Mouse (Mus musculus): ENCODE measurements around the gene Btbd8. TPM values are rescaled to one million over a fixed set of nuclear protein-coding genes. Genes with fewer than 3 reads are reported as not detected.

Gene Btbd8
- polyA plus RNA-seq (2011; ENCODE audit: insufficient read depth, insufficient read length, low read depth, missing spikeins): 14.9 and 17.2 TPM in 2 replicates

DNA sequence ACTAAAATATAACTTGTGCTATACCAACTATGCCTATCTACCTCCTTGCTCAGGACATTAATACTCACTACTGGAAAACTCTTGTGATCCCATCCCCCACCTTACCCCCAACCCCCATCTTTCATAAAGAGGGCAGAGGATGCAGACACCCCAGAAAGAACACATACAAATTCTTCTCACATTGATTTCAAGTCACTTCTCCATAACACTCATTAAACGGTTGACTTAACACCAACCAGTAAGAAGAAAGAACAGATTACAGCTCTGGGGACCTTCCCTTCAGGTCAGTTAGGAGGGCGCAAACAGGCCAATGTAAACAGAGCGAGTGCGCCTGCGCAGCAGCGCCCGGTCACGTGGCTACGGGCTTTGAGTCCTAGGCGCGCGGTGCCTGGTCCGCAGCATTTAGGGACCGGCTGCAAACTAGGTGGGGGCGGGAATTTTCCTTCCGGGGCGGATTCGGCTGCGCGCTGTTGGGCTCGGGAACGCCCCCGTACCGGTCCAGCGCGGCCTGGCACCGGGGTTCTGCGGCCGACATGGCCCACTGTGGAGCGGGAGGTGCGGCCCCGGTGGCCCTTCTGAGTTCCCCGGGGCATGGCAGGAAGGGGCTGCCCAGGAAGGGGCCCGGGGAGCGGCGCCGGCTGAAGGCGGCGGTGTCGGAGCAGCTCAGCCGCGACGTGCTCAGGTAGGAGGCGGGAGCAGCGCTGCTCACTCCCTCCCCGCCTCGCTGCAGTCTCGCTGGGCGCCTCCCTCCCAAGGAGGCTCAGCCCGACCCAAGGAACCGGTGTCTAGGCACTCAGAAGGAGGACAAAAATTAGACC is at the start of gene Btbd8:
Btbd8 (plus strand) TSS at position 534 of the 818 bp plus-strand sequence.
- TF ChIP-seq CTCF (IDR thresholded peaks at IDR 0.05; ENCODE audit: low read depth, low read length): no peak
- TF ChIP-seq POLR2A (IDR thresholded peaks at IDR 0.05; ENCODE audit: insufficient read depth, low read length): no peak
- TF ChIP-seq EP300 (IDR thresholded peaks at IDR 0.05; ENCODE audit: insufficient read depth, low read depth, low read length): peak; percentile 73; the same call in 1 of the 2 replicates
- H3K9ac ChIP-seq (ENCODE audit: low read depth, poor library complexity, severe bottlenecking): peak within 1 kb of the TSS; percentile 84
- no peaks in the 10 kb centered on the region for H3K36me3 ChIP-seq (ENCODE audit: control insufficient read depth, insufficient read depth, low read length, poor library complexity, severe bottlenecking)
- peak within 1 kb of the TSS; percentile 97 for H3K4me3 ChIP-seq (ENCODE audit: low read depth, low read length)
- H3K9me3 ChIP-seq (replicated peaks; ENCODE audit: control insufficient read depth, insufficient read depth, low read length, poor library complexity, severe bottlenecking): no peaks in the 10 kb centered on the region
- H3K27me3 ChIP-seq (ENCODE audit: control insufficient read depth, insufficient read depth, low read length, poor library complexity, severe bottlenecking): no peaks in the 10 kb centered on the region
- H3K27ac ChIP-seq (ENCODE audit: insufficient read depth, low read length): peak within 1 kb of the TSS; percentile 4; the same call in 1 of the 2 replicates
- H3K4me1 ChIP-seq (ENCODE audit: control insufficient read depth, insufficient read depth, low read length): no peaks in the 10 kb centered on the region

DNA sequence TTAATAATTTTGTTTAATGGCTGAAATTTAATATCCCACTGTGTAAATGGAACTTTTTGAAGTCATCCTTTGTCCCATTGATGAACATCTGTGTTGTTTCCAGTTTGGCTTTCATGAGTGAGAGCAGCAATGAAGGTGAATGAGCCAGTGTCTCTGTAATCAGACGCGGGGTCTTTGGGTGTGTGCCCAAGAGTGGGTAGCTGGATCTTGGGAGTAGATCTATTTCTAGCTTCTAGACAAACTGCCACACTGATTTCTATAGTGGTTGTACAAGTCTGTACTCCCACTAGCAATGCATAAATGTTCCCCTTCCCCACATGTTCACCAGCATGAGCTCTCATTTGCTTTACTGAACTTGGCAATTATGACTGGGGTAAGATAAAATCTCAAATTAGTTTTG is 48.4 kb upstream of the Btbd8 start:
- H3K9me3 ChIP-seq (replicated peaks; ENCODE audit: control insufficient read depth, insufficient read depth, low read length, poor library complexity, severe bottlenecking): no peaks in the 10 kb centered on the region
- no peak overlapping the region for H3K27ac ChIP-seq (ENCODE audit: insufficient read depth, low read length)
- TF ChIP-seq POLR2A (IDR thresholded peaks at IDR 0.05; ENCODE audit: insufficient read depth, low read length): no peak
- no peak for TF ChIP-seq EP300 (IDR thresholded peaks at IDR 0.05; ENCODE audit: insufficient read depth, low read depth, low read length)
- no peak for TF ChIP-seq CTCF (IDR thresholded peaks at IDR 0.05; ENCODE audit: low read depth, low read length)
- no peaks in the 10 kb centered on the region for H3K36me3 ChIP-seq (ENCODE audit: control insufficient read depth, insufficient read depth, low read length, poor library complexity, severe bottlenecking)
- no peaks in the 10 kb centered on the region for H3K27me3 ChIP-seq (ENCODE audit: control insufficient read depth, insufficient read depth, low read length, poor library complexity, severe bottlenecking)
- H3K4me3 ChIP-seq (ENCODE audit: low read depth, low read length): no peak overlapping the region
- no peaks in the 10 kb centered on the region for H3K4me1 ChIP-seq (ENCODE audit: control insufficient read depth, insufficient read depth, low read length)
- no peak overlapping the region for H3K9ac ChIP-seq (ENCODE audit: low read depth, poor library complexity, severe bottlenecking)

DNA sequence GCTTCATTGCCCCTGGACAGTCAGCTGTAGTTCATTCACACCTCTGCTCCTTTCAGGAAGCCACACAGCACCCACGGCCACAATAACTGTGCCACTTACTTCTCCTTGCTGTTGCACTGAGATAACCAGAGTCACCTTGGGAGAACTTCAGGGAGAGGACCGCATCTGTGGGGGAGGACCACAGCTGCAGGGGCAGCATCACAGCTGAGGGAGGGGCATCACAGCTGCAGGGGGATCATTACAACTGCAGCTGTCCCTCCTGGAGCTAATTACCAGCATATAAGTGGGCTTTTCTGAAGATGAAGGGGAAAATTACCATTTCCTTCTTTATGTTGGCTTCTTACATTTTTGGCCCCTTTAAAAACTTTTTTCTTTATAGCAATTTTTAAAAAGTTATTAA is 43.4 kb upstream of the Btbd8 start:
- Histone ChIP-seq H3K4me1 (ENCODE audit: control insufficient read depth, insufficient read depth, low read length) (no peaks in the 10 kb centered on the region), H3K27ac (ENCODE audit: insufficient read depth, low read length) (no peak overlapping the region), H3K36me3 (ENCODE audit: control insufficient read depth, insufficient read depth, low read length, poor library complexity, severe bottlenecking) (no peaks in the 10 kb centered on the region), H3K27me3 (ENCODE audit: control insufficient read depth, insufficient read depth, low read length, poor library complexity, severe bottlenecking) (no peaks in the 10 kb centered on the region), H3K9ac (ENCODE audit: low read depth, poor library complexity, severe bottlenecking) (no peak overlapping the region), H3K4me3 (ENCODE audit: low read depth, low read length) (no peak overlapping the region), H3K9me3 (replicated peaks; ENCODE audit: control insufficient read depth, insufficient read depth, low read length, poor library complexity, severe bottlenecking) (no peaks in the 10 kb centered on the region)
- no peak for TF ChIP-seq CTCF (IDR thresholded peaks at IDR 0.05; ENCODE audit: low read depth, low read length)
- no peak for TF ChIP-seq EP300 (IDR thresholded peaks at IDR 0.05; ENCODE audit: insufficient read depth, low read depth, low read length)
- no peak for TF ChIP-seq POLR2A (IDR thresholded peaks at IDR 0.05; ENCODE audit: insufficient read depth, low read length)

DNA sequence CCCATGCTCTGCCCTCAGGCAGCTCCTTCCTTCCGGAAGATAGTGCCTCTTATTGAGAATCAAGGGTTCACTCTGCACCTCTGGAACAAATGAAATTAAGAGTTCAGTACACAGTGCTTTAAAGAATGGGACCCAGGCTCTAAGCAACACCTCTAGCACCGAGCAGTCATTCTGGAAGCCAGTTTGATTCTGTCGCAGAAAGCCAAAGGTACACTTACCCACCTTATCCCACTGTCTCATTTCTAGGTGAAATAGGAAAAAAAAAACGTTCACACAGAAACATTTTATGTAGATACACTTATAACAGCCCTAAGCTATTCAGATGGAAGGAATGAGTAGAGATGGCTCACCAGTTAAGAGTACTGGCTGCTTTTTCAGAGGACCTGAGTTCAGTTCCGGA is 35.4 kb upstream of the Btbd8 start, which contains the start of gene Ephx4:
Ephx4 (plus strand) TSS at position 301 of the 400 bp plus-strand sequence.
- no peak within 1 kb of the TSS for H3K27ac ChIP-seq (ENCODE audit: insufficient read depth, low read length)
- H3K27me3 ChIP-seq (ENCODE audit: control insufficient read depth, insufficient read depth, low read length, poor library complexity, severe bottlenecking): 0 out of 2 replicates have a peak, but pooled peaks cover 3% of the 10 kb centered on the region

DNA sequence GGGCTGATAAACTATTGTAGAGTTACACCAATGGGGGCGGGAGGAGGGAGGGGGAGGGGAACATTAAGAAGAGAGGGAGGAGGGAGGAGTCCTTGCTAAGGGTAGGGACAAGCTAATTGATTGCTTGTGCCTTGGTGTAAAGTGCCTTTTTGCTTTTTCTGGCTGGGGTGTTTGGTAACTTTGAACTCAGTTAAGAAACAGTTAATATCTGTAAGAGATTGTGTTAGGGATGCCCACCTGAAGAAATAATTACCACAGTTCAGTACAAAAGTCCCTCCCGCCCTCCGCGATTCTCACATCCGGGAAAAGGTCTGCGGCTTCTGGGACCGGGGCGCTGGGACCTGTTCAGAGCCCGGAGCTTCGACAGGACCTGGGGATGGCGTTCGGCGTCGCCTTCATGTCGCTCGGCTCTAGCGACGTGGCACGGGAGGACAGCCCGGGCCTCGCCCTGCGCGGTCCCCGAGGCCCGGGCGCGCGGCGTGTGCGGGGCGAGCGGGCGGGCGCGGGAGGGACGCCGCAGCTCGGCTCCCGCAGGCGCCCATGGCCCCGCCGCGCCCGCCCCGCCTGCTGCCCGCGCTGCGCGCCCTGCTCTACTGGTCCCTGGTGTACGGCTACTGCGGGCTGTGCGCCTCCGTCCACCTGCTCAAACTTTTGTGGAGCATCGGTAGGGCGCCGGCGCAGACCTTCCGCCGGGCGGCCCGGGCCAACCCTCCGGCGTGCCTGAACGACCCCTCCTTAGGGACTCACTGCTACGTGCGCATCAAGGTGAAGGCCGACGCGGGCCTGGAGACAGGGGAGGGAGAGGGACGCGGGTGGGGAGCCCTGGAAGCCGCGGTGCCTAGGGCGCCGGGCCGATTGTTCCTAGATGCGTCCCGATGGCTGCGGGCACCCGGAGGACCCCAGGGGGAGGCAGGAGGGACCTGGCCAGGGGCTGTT is 34.5 kb upstream of the Btbd8 start:
- Histone ChIP-seq H3K4me1 (ENCODE audit: control insufficient read depth, insufficient read depth, low read length) (peaks cover 2% of the 10 kb centered on the region), H3K9ac (ENCODE audit: low read depth, poor library complexity, severe bottlenecking) (peak overlapping the region; percentile 74), H3K4me3 (ENCODE audit: low read depth, low read length) (peak overlapping the region; percentile 60), H3K9me3 (replicated peaks; ENCODE audit: control insufficient read depth, insufficient read depth, low read length, poor library complexity, severe bottlenecking) (no peaks in the 10 kb centered on the region), H3K27ac (ENCODE audit: insufficient read depth, low read length) (no peak overlapping the region), H3K36me3 (ENCODE audit: control insufficient read depth, insufficient read depth, low read length, poor library complexity, severe bottlenecking) (no peaks in the 10 kb centered on the region), H3K27me3 (ENCODE audit: control insufficient read depth, insufficient read depth, low read length, poor library complexity, severe bottlenecking) (0 out of 2 replicates have a peak, but pooled peaks cover 3% of the 10 kb centered on the region)
- no peak for TF ChIP-seq POLR2A (IDR thresholded peaks at IDR 0.05; ENCODE audit: insufficient read depth, low read length)
- TF ChIP-seq CTCF (IDR thresholded peaks at IDR 0.05; ENCODE audit: low read depth, low read length): no peak
- no peak for TF ChIP-seq EP300 (IDR thresholded peaks at IDR 0.05; ENCODE audit: insufficient read depth, low read depth, low read length)

More for the DNA sequence above, 35.4 kb upstream of the Btbd8 start, which contains the start of gene Ephx4:
- Histone ChIP-seq H3K4me3 (ENCODE audit: low read depth, low read length) (peak within 1 kb of the TSS; percentile 60), H3K36me3 (ENCODE audit: control insufficient read depth, insufficient read depth, low read length, poor library complexity, severe bottlenecking) (no peaks in the 10 kb centered on the region), H3K4me1 (ENCODE audit: control insufficient read depth, insufficient read depth, low read length) (peaks cover 2% of the 10 kb centered on the region), H3K9me3 (replicated peaks; ENCODE audit: control insufficient read depth, insufficient read depth, low read length, poor library complexity, severe bottlenecking) (no peaks in the 10 kb centered on the region), H3K9ac (ENCODE audit: low read depth, poor library complexity, severe bottlenecking) (peak within 1 kb of the TSS; percentile 74)
- TF ChIP-seq EP300 (IDR thresholded peaks at IDR 0.05; ENCODE audit: insufficient read depth, low read depth, low read length) (no peak), POLR2A (IDR thresholded peaks at IDR 0.05; ENCODE audit: insufficient read depth, low read length) (no peak), CTCF (IDR thresholded peaks at IDR 0.05; ENCODE audit: low read depth, low read length) (no peak)
